Mouse (Mus musculus) small intestine, adult 2 months (tissue): ENCODE data around the gene Clic4. TPM values are rescaled to one million over a fixed set of nuclear protein-coding genes. Genes with fewer than 3 reads are reported as not detected.
"Not testable (repeated sequence)": the region's sequence is repeated elsewhere in the genome, so short reads cannot be mapped to it uniquely, and the experiment has no call there.

Experiments used
- H3K27ac ChIP-seq: fragments of 200-500 bp; 2 replicates; pipeline ENCODE4 v1.5.1; 2012; ENCODE audit warnings: low read depth, low read length, control low read depth, inconsistent platforms; ENCODE audit not compliant: insufficient read depth
- H3K27me3 ChIP-seq: fragments of 200-500 bp; 2 replicates; pipeline ENCODE4 v1.6.1; 2012; ENCODE audit warnings: mild to moderate bottlenecking, moderate library complexity, low read length, inconsistent platforms; ENCODE audit not compliant: control insufficient read depth, insufficient read depth
- H3K36me3 ChIP-seq: fragments of 200-500 bp; 2 replicates; pipeline ENCODE4 v1.6.1; 2012; ENCODE audit warnings: mild to moderate bottlenecking, low read length, control low read depth, inconsistent platforms; ENCODE audit not compliant: control insufficient read depth, insufficient read depth
- H3K4me1 ChIP-seq: fragments of 200-500 bp; 2 replicates; pipeline ENCODE4 v1.6.1; 2012; ENCODE audit warnings: low read length, inconsistent platforms, mixed read lengths; ENCODE audit not compliant: control insufficient read depth, insufficient read depth, insufficient read length
- H3K4me3 ChIP-seq: fragments of 200-500 bp; 2 replicates; pipeline ENCODE4 v1.5.1; 2012; ENCODE audit warnings: low read depth, mild to moderate bottlenecking, control low read depth, inconsistent platforms, low read length, moderate library complexity
- CTCF ChIP-seq: fragments of 200-500 bp; IDR thresholded peaks from 2 replicates; pipeline ENCODE4 v1.5.1; 2012; ENCODE audit warnings: low read depth, mild to moderate bottlenecking, control low read depth, inconsistent platforms, low read length, moderate library complexity, mixed read lengths; ENCODE audit not compliant: insufficient replicate concordance, insufficient read length; ENCODE audit errors: extremely low read depth
- POLR2A ChIP-seq: fragments of 200-500 bp; IDR thresholded peaks from 2 replicates; pipeline ENCODE4 v1.6.1; 2012; ENCODE audit warnings: low read depth, mild to moderate bottlenecking, control low read depth, inconsistent platforms, low read length, moderate library complexity
- WGBS: fragments of 180-500 bp; shearing (Covaris S2); methylation state at CpG from one replicate; pipeline ENCODE4 v1.1.7; 2018; 5-methylcytosine and 5-hydroxymethylcytosine counted together
- polyA plus RNA-seq: library from polyadenylated mRNA; depleted of rRNA; stranded (reverse); fragments of >200 nt; gene quantifications from 2 replicates; pipeline ENCODE4 v1.2.3, GENCODE M21; 2012

Gene Clic4
- polyA plus RNA-seq, 1 experiment = 26.2 TPM

DNA sequence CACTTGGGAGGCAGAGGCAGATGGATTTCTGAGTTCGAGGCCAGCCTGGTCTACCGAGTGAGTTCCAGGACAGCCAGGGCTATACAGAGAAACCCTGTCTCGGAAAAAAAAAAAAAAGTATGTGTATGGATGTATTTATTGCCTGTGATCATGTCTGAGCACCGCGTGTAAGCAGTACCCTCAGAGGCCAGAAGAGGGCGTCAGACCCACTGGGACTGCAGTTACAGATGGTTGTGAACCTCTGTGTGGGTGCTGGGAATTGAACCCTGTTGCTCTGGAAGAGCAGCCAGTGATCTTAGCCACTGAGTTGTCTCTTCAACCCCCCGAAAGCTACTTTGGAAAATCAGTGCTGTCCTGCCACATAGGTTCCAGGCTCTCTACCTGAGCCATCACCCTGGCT, 11.3 kb upstream of the Clic4 start:
- H3K4me1 ChIP-seq = peaks cover 9% of the 10 kb centered on the region
- 91% methylated on average over 7 of the region's 7 CpGs for WGBS
- TF ChIP-seq CTCF (no peak), POLR2A (no peak)
- H3K4me3 ChIP-seq = no peak overlapping the region
- H3K27ac ChIP-seq = no peak overlapping the region
- no peaks in the 10 kb centered on the region for H3K36me3 ChIP-seq
- H3K27me3 ChIP-seq = no peaks in the 10 kb centered on the region

DNA sequence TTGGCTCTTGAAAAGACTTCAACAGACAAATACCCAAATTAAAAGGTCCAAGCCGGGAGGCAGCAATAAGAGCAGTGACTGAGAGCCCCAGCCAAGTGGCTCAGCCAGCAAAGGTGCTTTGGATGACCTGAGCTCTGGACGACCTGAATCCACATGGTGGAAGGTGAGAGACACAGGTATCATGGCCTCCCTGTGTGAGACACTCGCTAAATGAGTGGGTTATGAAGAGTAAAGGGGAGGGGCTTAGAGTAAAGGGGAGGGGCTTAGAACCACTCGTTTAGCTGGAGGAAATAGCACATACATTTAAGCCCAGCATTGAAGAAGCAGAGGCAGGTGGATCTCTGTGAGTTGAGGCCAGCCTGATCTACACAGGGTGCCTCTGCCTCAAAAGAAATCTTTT, 10.8 kb upstream of the Clic4 start:
- Histone ChIP-seq H3K27ac (no peak overlapping the region), H3K4me1 (peaks cover 9% of the 10 kb centered on the region), H3K36me3 (no peaks in the 10 kb centered on the region), H3K4me3 (no peak overlapping the region), H3K27me3 (no peaks in the 10 kb centered on the region)
- TF ChIP-seq POLR2A (no peak), CTCF (no peak)
- 83% methylated on average over 4 of the region's 4 CpGs for WGBS

GRCm38 (mm10) chr4:135282651-135283290, 10.2 kb upstream of the Clic4 start:
- WGBS = 77% methylated on average over 13 of the region's 13 CpGs
- TF ChIP-seq CTCF = no peak
- no peak for TF ChIP-seq POLR2A
- Histone ChIP-seq H3K4me1 (peaks cover 9% of the 10 kb centered on the region), H3K36me3 (no peaks in the 10 kb centered on the region), H3K27ac (no peak overlapping the region), H3K4me3 (no peak overlapping the region), H3K27me3 (no peaks in the 10 kb centered on the region)

GRCm38 (mm10) chr4:135280016-135280415, 7.4 kb upstream of the Clic4 start:
- not testable (repeated sequence) for H3K27ac ChIP-seq, H3K36me3 ChIP-seq, H3K4me3 ChIP-seq, H3K4me1 ChIP-seq, H3K27me3 ChIP-seq
- WGBS = 35% methylated on average over 2 of the region's 2 CpGs

DNA sequence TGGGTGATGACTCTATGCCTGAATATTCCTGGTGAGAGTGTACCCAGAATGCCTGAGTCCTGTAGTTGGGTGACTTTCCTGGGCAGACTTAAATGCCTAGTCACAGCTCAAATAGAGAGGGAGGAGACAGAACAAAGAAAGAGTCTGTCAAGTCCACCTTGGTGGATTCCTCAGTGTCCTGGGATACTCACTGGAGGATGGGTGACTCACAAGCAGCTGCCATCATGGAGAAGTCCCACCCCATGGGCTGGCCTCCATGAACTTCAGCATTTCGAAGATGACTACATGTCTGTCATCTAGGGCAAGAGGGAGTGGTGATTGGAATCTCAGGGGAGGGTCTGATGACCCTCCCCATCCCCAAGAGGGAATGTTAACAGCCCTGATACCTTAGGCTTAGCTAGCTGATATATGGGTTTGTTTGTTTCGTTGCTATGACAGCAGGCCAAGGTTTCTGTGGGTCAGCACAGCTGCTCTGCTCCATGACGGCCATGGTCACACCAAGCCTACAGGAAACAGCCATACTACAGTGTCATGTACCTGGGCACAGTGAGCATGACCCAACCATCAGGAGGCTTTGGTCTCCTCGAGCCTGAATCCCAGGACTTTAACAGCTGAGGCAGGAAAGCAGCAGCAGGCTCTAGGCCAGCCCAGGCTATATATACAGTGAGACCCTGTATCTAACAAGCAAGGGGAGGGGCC, 4.2 kb upstream of the Clic4 start:
- no peak overlapping the region for H3K4me3 ChIP-seq
- WGBS = 40% methylated on average over 4 of the region's 4 CpGs
- no peak for TF ChIP-seq CTCF
- TF ChIP-seq POLR2A = no peak
- no peak overlapping the region for H3K27ac ChIP-seq
- no peaks in the 10 kb centered on the region for H3K27me3 ChIP-seq
- H3K36me3 ChIP-seq = no peaks in the 10 kb centered on the region
- peaks cover 14% of the 10 kb centered on the region; the same call in 1 of the 2 replicates for H3K4me1 ChIP-seq

GRCm38 (mm10) chr4:135274761-135275160, 2.1 kb upstream of the Clic4 start:
- H3K4me3 ChIP-seq = no peak overlapping the region
- H3K36me3 ChIP-seq = no peaks in the 10 kb centered on the region
- H3K27ac ChIP-seq = no peak overlapping the region
- no peaks in the 10 kb centered on the region for H3K27me3 ChIP-seq
- WGBS = 35% methylated on average over 7 of the region's 7 CpGs
- no peak for TF ChIP-seq CTCF
- TF ChIP-seq POLR2A = no peak
- H3K4me1 ChIP-seq = peaks cover 14% of the 10 kb centered on the region; the same call in 1 of the 2 replicates

GRCm38 (mm10) chr4:135273307-135273682, 681 bp upstream of the Clic4 start:
- Histone ChIP-seq H3K36me3 (no peaks in the 10 kb centered on the region), H3K27ac (peak overlapping the region; percentile 65), H3K4me3 (peak overlapping the region; percentile 56), H3K27me3 (no peaks in the 10 kb centered on the region), H3K4me1 (peaks cover 14% of the 10 kb centered on the region; the same call in 1 of the 2 replicates)
- TF ChIP-seq POLR2A (no peak), CTCF (no peak)
- 3% methylated on average over 17 of the region's 17 CpGs for WGBS
